Mouse (Mus musculus): ENCODE results near the gene Rundc3b.

- TF ChIP-seq CTCF (IDR thresholded peaks at IDR 0.05; ENCODE audit: low read depth, low read length) (no peak), POLR2A (IDR thresholded peaks at IDR 0.05; ENCODE audit: extremely low read depth, insufficient read depth, low read length) (no peak)
Measured at GRCm38 (mm10) chr5:8541120-8542117, 81.3 kb downstream of the Rundc3b start.

Data from liver, adult 2 months (tissue).